In the genomic region with DNA sequence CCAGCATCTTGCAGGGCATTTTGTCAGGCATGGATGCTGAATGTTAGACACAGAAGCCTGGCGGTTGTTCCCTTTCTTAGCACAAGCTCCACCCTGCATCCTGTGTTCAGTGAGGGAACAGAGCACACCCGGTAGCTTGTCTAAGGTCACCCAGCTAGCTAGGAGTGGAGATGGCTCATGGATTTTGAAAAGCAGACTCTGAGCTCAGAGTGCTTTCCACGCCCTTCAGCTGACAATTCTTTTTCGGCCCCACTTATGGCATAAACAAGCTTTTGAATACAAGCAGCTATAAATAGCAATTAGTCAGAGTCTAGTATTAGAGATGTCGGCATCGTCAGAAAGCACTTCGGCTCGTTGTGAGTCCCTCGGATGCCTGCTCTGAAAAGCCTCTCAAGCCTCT, we compare ENCODE assay signal across 11 mouse cellular contexts.
A peak's percentile ranks its signal among the peaks of the same experiment; 100 is the strongest.
DNase-seq lines count a peak whose midpoint lies in the region; ATAC-seq and TF ChIP-seq lines count a peak whose summit lies in the region.
"Had no signal": no experiment of that assay in that cellular context is flagged by ENCODE, and none has a peak within 500 bp of the region (broad histone marks: within the 10 kb centered on the region; RNA-seq: fewer than 3 reads in every experiment).

No protein-coding gene starts in this region.

- 31% methylated on average over 9 of the region's 9 CpGs for WGBS in lung, embryonic 14.5 days
- WGBS in heart, embryonic 11.5 days (ENCODE audit: insufficient replicate concordance): 33% methylated on average over 9 of the region's 9 CpGs
- 55% methylated on average over 9 of the region's 9 CpGs for WGBS in midbrain, embryonic 16.5 days

- H3K4me3 ChIP-seq in lung, embryonic 14.5 days (ENCODE audit: low read depth, low read length): no peak overlapping the region
- no peak overlapping the region for H3K4me3 ChIP-seq in cortical plate, adult 2 months (ENCODE audit: insufficient read depth, low read length)
- no peak overlapping the region for H3K4me3 ChIP-seq in heart, embryonic 11.5 days (ENCODE audit: low read depth, low read length)
- H3K4me3 ChIP-seq in midbrain, embryonic 16.5 days (ENCODE audit: low read depth, low read length): no peak overlapping the region

- H3K4me1 ChIP-seq in lung, embryonic 14.5 days (ENCODE audit: insufficient read depth): no peaks in the 10 kb centered on the region
- peaks cover 7% of the 10 kb centered on the region for H3K4me1 ChIP-seq in cortical plate, adult 2 months (ENCODE audit: control insufficient read depth, insufficient read depth, low read length)
- peaks cover 9% of the 10 kb centered on the region for H3K4me1 ChIP-seq in heart, embryonic 11.5 days (ENCODE audit: control insufficient read depth, insufficient read depth, low read length)
- peaks cover 8% of the 10 kb centered on the region for H3K4me1 ChIP-seq in midbrain, embryonic 16.5 days (ENCODE audit: control insufficient read depth, insufficient read depth, low read length)

- H3K4me2 ChIP-seq in lung, embryonic 14.5 days: no peak overlapping the region
- H3K4me2 ChIP-seq in heart, embryonic 11.5 days: peak overlapping the region; percentile 52
- no peak overlapping the region for H3K4me2 ChIP-seq in midbrain, embryonic 16.5 days (ENCODE audit: low read length)

- no peak for TF ChIP-seq POLR2A in cortical plate, adult 2 months (IDR thresholded peaks at IDR 0.05; ENCODE audit: extremely low read depth, insufficient read depth, low read length)

- no peaks in the 10 kb centered on the region for H3K27me3 ChIP-seq in lung, embryonic 14.5 days (ENCODE audit: insufficient read depth, low read length)
- no peaks in the 10 kb centered on the region for H3K27me3 ChIP-seq in heart, embryonic 11.5 days (ENCODE audit: control insufficient read depth, insufficient read depth, low read length)
- H3K27me3 ChIP-seq in midbrain, embryonic 16.5 days (ENCODE audit: control insufficient read depth, insufficient read depth, low read depth, low read length): no peaks in the 10 kb centered on the region

- peak; percentile 44 for DNase-seq in lung, embryonic 14.5 days
- DNase-seq in lung, postnatal 14 days: no peak
- no peak for DNase-seq in right cerebral cortex, adult 18-20 months
- DNase-seq in ovary, postnatal 10 days (ENCODE audit: low spot score): no peak
- DNase-seq: cerebellum, adult 2 months; kidney, adult 2 months; spleen, adult 18-20 months; thymus, adult 18-20 months had no signal

- no peak overlapping the region for H3K9ac ChIP-seq in lung, embryonic 14.5 days
- H3K9ac ChIP-seq in heart, embryonic 11.5 days (ENCODE audit: low read depth, low read length): peak overlapping the region; percentile 56; the same call in 1 of the 2 replicates
- H3K9ac ChIP-seq in midbrain, embryonic 16.5 days (ENCODE audit: low read depth, low read length): no peak overlapping the region

- H3K27ac ChIP-seq in lung, embryonic 14.5 days (ENCODE audit: low read depth): no peak overlapping the region; the same call in 1 of the 2 replicates
- H3K27ac ChIP-seq in cortical plate, adult 2 months (ENCODE audit: insufficient read depth, low read length): peak overlapping the region; percentile 51; the same call in 1 of the 2 replicates
- peak overlapping the region; percentile 88 for H3K27ac ChIP-seq in heart, embryonic 11.5 days (ENCODE audit: low read depth, low read length)
- peak overlapping the region; percentile 52; the same call in 1 of the 2 replicates for H3K27ac ChIP-seq in midbrain, embryonic 16.5 days (ENCODE audit: low read length)

- TF ChIP-seq CTCF in lung, embryonic 14.5 days (IDR thresholded peaks at IDR 0.05; ENCODE audit: low read depth): no peak
- TF ChIP-seq CTCF in cortical plate, adult 2 months (IDR thresholded peaks at IDR 0.05; ENCODE audit: extremely low read depth, insufficient read depth, low read length): no peak

- no peak for ATAC-seq in lung, embryonic 14.5 days (ENCODE audit: insufficient read depth)
- ATAC-seq in heart, embryonic 11.5 days (replicated peaks; ENCODE audit: insufficient number of reproducible peaks, low FRiP score, low TSS enrichment): no peak; the same call in 1 of the 2 replicates
- no peak for ATAC-seq in midbrain, embryonic 16.5 days

- no peaks in the 10 kb centered on the region for H3K36me3 ChIP-seq in lung, embryonic 14.5 days (ENCODE audit: insufficient read depth)
- no peaks in the 10 kb centered on the region for H3K36me3 ChIP-seq in heart, embryonic 11.5 days (ENCODE audit: control insufficient read depth, insufficient read depth, low read length)
- no peaks in the 10 kb centered on the region for H3K36me3 ChIP-seq in midbrain, embryonic 16.5 days (ENCODE audit: control insufficient read depth, insufficient read depth, low read length)

- no peaks in the 10 kb centered on the region for H3K9me3 ChIP-seq in lung, embryonic 14.5 days (ENCODE audit: low read depth, low read length)
- H3K9me3 ChIP-seq in heart, embryonic 11.5 days (replicated peaks; ENCODE audit: control insufficient read depth, low read length): no peaks in the 10 kb centered on the region
- H3K9me3 ChIP-seq in midbrain, embryonic 16.5 days (replicated peaks; ENCODE audit: control insufficient read depth, low read length, poor library complexity, severe bottlenecking): peaks cover 3% of the 10 kb centered on the region; the same call in 1 of the 2 replicates
